In the genomic region with DNA sequence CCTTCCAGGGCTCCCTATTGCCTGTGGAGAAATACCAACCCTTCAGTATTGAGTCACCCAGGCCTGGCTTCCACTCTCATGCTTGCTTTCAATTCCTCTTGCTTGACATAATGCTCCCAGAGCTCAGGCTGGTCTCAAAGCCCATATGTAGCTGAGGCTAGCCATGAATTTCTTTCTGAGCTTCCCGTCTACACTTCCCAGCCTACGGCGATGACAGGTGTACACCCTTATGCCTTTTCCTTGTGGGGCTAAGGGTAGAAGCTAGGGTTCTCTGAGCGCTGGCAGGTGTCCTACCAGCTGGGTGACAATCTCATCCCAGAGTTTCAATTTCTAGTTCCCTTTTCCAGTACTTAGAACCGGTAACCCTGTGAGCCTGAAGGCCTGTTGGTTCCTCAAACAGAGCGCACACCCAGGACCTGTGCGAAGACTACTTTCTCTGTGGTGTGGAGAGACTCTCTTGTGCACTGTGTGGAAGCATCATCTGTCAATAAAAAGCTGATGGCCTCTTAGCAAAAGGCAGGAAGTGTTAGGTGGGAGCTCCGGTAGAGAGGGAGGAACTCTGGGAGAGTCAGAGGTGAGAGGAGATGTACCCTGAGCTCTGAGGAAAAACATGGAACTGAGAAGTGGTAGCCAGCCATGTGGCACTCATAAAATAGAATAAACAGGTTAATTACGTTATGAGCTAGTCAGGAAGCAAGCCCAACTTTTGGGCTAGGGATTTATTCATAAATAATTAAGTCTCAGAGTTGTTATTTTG, we compare ENCODE assay signal across 22 mouse cellular contexts. TPM values are rescaled to one million over a fixed set of nuclear protein-coding genes. Genes with fewer than 3 reads are reported as not detected.
DNase-seq lines count a peak whose midpoint lies in the region; ATAC-seq lines count a peak whose summit lies in the region.
"Had no signal": no experiment of that assay in that cellular context is flagged by ENCODE, and none has a peak within 500 bp of the region (broad histone marks: within the 10 kb centered on the region; RNA-seq: fewer than 3 reads in every experiment).

No protein-coding gene starts in this region.

- H3K9me3 ChIP-seq in heart, embryonic 13.5 days: no peaks in the 10 kb centered on the region
- no peaks in the 10 kb centered on the region for H3K9me3 ChIP-seq in liver, embryonic 15.5 days (replicated peaks)
- no peaks in the 10 kb centered on the region for H3K9me3 ChIP-seq in liver, embryonic 11.5 days (ENCODE audit: control insufficient read depth, low read length)
- no peaks in the 10 kb centered on the region for H3K9me3 ChIP-seq in midbrain, embryonic 14.5 days (ENCODE audit: control insufficient read depth, low read length)
- H3K9me3 ChIP-seq: embryonic facial prominence, embryonic 15.5 days; limb, embryonic 12.5 days; neural tube, embryonic 13.5 days had no signal

- H3K4me2 ChIP-seq in heart, embryonic 13.5 days: peak overlapping the region; percentile 16
- H3K4me2 ChIP-seq in liver, embryonic 15.5 days: no peak overlapping the region
- no peak overlapping the region for H3K4me2 ChIP-seq in liver, embryonic 11.5 days
- H3K4me2 ChIP-seq in midbrain, embryonic 14.5 days (ENCODE audit: low read length): no peak overlapping the region
- H3K4me2 ChIP-seq: embryonic facial prominence, embryonic 15.5 days; limb, embryonic 12.5 days; midbrain, embryonic 11.5 days; neural tube, embryonic 13.5 days had no signal

- peak overlapping the region; percentile 29; the same call in 1 of the 2 replicates for H3K9ac ChIP-seq in heart, embryonic 13.5 days
- H3K9ac ChIP-seq in liver, embryonic 15.5 days: no peak overlapping the region
- H3K9ac ChIP-seq in liver, embryonic 11.5 days (ENCODE audit: low read depth, low read length): no peak overlapping the region
- H3K9ac ChIP-seq in midbrain, embryonic 14.5 days (replicated peaks; ENCODE audit: low read length): no peak overlapping the region
- H3K9ac ChIP-seq: embryonic facial prominence, embryonic 15.5 days; forebrain, postnatal 0 days; limb, embryonic 12.5 days; neural tube, embryonic 13.5 days had no signal

- no peak for ATAC-seq in heart, embryonic 13.5 days (ENCODE audit: extremely low read depth, insufficient number of reproducible peaks, low FRiP score, low TSS enrichment)
- no peak for ATAC-seq in liver, embryonic 15.5 days (ENCODE audit: insufficient read depth)
- ATAC-seq in liver, embryonic 11.5 days (replicated peaks; ENCODE audit: low FRiP score): no peak
- peak; percentile 62 for ATAC-seq in common myeloid progenitor, adult 5-6 weeks (replicated peaks; ENCODE audit: low read depth, poor library complexity, severe bottlenecking)
- ATAC-seq in midbrain, embryonic 14.5 days (ENCODE audit: low FRiP score, low TSS enrichment): no peak
- ATAC-seq: forebrain, postnatal 0 days; hindbrain, embryonic 16.5 days had no signal

- H3K4me1 ChIP-seq in heart, embryonic 13.5 days: peaks cover 30% of the 10 kb centered on the region
- peaks cover 19% of the 10 kb centered on the region for H3K4me1 ChIP-seq in liver, embryonic 15.5 days (replicated peaks)
- peaks cover 4% of the 10 kb centered on the region for H3K4me1 ChIP-seq in liver, embryonic 11.5 days (replicated peaks; ENCODE audit: control insufficient read depth, insufficient read depth, low read length)
- H3K4me1 ChIP-seq in midbrain, embryonic 14.5 days (ENCODE audit: control insufficient read depth, insufficient read depth, low read length): peaks cover 5% of the 10 kb centered on the region; the same call in 1 of the 2 replicates

- no peaks in the 10 kb centered on the region for H3K27me3 ChIP-seq in heart, embryonic 13.5 days (replicated peaks)
- no peaks in the 10 kb centered on the region for H3K27me3 ChIP-seq in liver, embryonic 15.5 days
- no peaks in the 10 kb centered on the region for H3K27me3 ChIP-seq in liver, embryonic 11.5 days (replicated peaks; ENCODE audit: control insufficient read depth, insufficient read depth, low read length)
- no peaks in the 10 kb centered on the region for H3K27me3 ChIP-seq in midbrain, embryonic 14.5 days (ENCODE audit: control insufficient read depth, insufficient read depth, low read length)
- H3K27me3 ChIP-seq: embryonic facial prominence, embryonic 15.5 days; limb, embryonic 12.5 days; neural tube, embryonic 13.5 days; Patski had no signal

- no peak overlapping the region for H3K4me3 ChIP-seq in heart, embryonic 13.5 days
- H3K4me3 ChIP-seq in liver, embryonic 15.5 days (replicated peaks): no peak overlapping the region
- H3K4me3 ChIP-seq in liver, embryonic 11.5 days (ENCODE audit: low read depth, low read length): no peak overlapping the region
- no peak overlapping the region for H3K4me3 ChIP-seq in midbrain, embryonic 14.5 days (replicated peaks; ENCODE audit: low read depth, low read length)
- H3K4me3 ChIP-seq: embryonic facial prominence, embryonic 15.5 days; limb, embryonic 12.5 days; neural tube, embryonic 13.5 days had no signal

- 71% methylated on average over 9 of the region's 9 CpGs for WGBS in heart, embryonic 13.5 days
- 66% methylated on average over 9 of the region's 9 CpGs for WGBS in liver, embryonic 15.5 days (ENCODE audit: insufficient replicate concordance)
- 78% methylated on average over 9 of the region's 9 CpGs for WGBS in liver, embryonic 11.5 days
- WGBS in midbrain, embryonic 14.5 days: 93% methylated on average over 9 of the region's 9 CpGs

- peaks cover 63% of the 10 kb centered on the region for H3K36me3 ChIP-seq in heart, embryonic 13.5 days
- peaks cover 53% of the 10 kb centered on the region for H3K36me3 ChIP-seq in liver, embryonic 15.5 days (replicated peaks)
- H3K36me3 ChIP-seq in liver, embryonic 11.5 days (ENCODE audit: control insufficient read depth, insufficient read depth, low read length): peaks cover 8% of the 10 kb centered on the region; the same call in 1 of the 2 replicates
- H3K36me3 ChIP-seq in midbrain, embryonic 14.5 days (ENCODE audit: control insufficient read depth, insufficient read depth, low read length): peaks cover 58% of the 10 kb centered on the region

- DNase-seq in heart, postnatal 4 days: no peak
- no peak for DNase-seq in liver, embryonic 11.5 days (ENCODE audit: low spot score)
- peak; percentile 55 to 60 for DNase-seq in monocyte, adult 2 months (ENCODE audit: low read depth in 1 of 2, low spot score in 2 of 2)
- no peak for DNase-seq in midbrain, embryonic 14.5 days
- no peak for DNase-seq in lung, postnatal 4 days
- DNase-seq: adrenal gland, adult 8-10 months; cerebellum, adult 11-12 months; cerebellum, postnatal 14 days; embryo, embryonic 11 days; forebrain, postnatal 0 days; kidney, adult 11 months; lung, adult 2 months; thymus, postnatal 36 days had no signal

- H3K27ac ChIP-seq in heart, embryonic 13.5 days (replicated peaks): peak overlapping the region; percentile 87
- 0 out of 2 replicates have a peak overlapping the region, but pooled peaks have one; percentile 4 for H3K27ac ChIP-seq in liver, embryonic 15.5 days (replicated peaks)
- H3K27ac ChIP-seq in liver, embryonic 11.5 days (ENCODE audit: low read depth, low read length): no peak overlapping the region
- H3K27ac ChIP-seq in midbrain, embryonic 14.5 days (replicated peaks; ENCODE audit: low read depth, low read length): no peak overlapping the region
- H3K27ac ChIP-seq: embryonic facial prominence, embryonic 15.5 days; limb, embryonic 12.5 days; neural tube, embryonic 13.5 days had no signal

RNA-seq across cellular contexts. Expression of gene Tyk2, which starts 5.4 kb away (rescaled TPM):
- polyA plus RNA-seq in heart, embryonic 13.5 days (2015; fragmentation: Nextera tagmentation; extraction: Ambion mirVana): 13.7 and 14.0 TPM in 2 replicates
- 1 to 10 TPM; 7.7 to 8.2 TPM for total RNA-seq in heart, postnatal 4 days (2021)
- polyA plus RNA-seq in liver, embryonic 15.5 days (2015; fragmentation: Nextera tagmentation; extraction: Ambion mirVana): 7.4 and 8.8 TPM in 2 replicates
- polyA plus RNA-seq in liver, embryonic 11.5 days (2014; fragmentation: Nextera tagmentation; extraction: Ambion mirVana): 11.5 and 13.8 TPM in 2 replicates
- 11.8 and 13.8 TPM in 2 replicates for total RNA-seq in common myeloid progenitor, adult 5-6 weeks (2017)
- polyA plus RNA-seq in midbrain, embryonic 14.5 days (2014; fragmentation: Nextera tagmentation; extraction: Ambion mirVana): 7.4 and 8.5 TPM in 2 replicates

RNA-seq across cellular contexts. Expression of gene Cdc37, which starts 24.1 kb away (rescaled TPM):
- 222 and 230 TPM in 2 replicates for polyA plus RNA-seq in heart, embryonic 13.5 days (2015; fragmentation: Nextera tagmentation; extraction: Ambion mirVana)
- 100 to 1,000 TPM; 145 to 158 TPM for total RNA-seq in heart, postnatal 4 days (2021)
- 115 and 122 TPM in 2 replicates for polyA plus RNA-seq in liver, embryonic 15.5 days (2015; fragmentation: Nextera tagmentation; extraction: Ambion mirVana)
- 334 and 347 TPM in 2 replicates for polyA plus RNA-seq in liver, embryonic 11.5 days (2014; fragmentation: Nextera tagmentation; extraction: Ambion mirVana)
- 348 and 349 TPM in 2 replicates for total RNA-seq in common myeloid progenitor, adult 5-6 weeks (2017)
- 213 and 223 TPM in 2 replicates for polyA plus RNA-seq in midbrain, embryonic 14.5 days (2014; fragmentation: Nextera tagmentation; extraction: Ambion mirVana)

RNA-seq across cellular contexts. Expression of gene Raver1, which starts 33.9 kb away (rescaled TPM):
- 45.2 and 47.3 TPM in 2 replicates for polyA plus RNA-seq in heart, embryonic 13.5 days (2015; fragmentation: Nextera tagmentation; extraction: Ambion mirVana)
- 10 to 100 TPM; 44.4 to 48.9 TPM for total RNA-seq in heart, postnatal 4 days (2021)
- polyA plus RNA-seq in liver, embryonic 15.5 days (2015; fragmentation: Nextera tagmentation; extraction: Ambion mirVana): 21.7 and 23.4 TPM in 2 replicates
- 89.8 and 94.0 TPM in 2 replicates for polyA plus RNA-seq in liver, embryonic 11.5 days (2014; fragmentation: Nextera tagmentation; extraction: Ambion mirVana)
- 30.2 and 38.9 TPM in 2 replicates for total RNA-seq in common myeloid progenitor, adult 5-6 weeks (2017)
- 28.3 and 41.0 TPM in 2 replicates for polyA plus RNA-seq in midbrain, embryonic 14.5 days (2014; fragmentation: Nextera tagmentation; extraction: Ambion mirVana)

RNA-seq across cellular contexts. Expression of gene Gm38431, which starts 33.9 kb away (rescaled TPM):
- 1.6 and 1.7 TPM in 2 replicates for polyA plus RNA-seq in heart, embryonic 13.5 days (2015; fragmentation: Nextera tagmentation; extraction: Ambion mirVana)
- 1 to 10 TPM in 1 of 2 experiments, under 1 TPM in 1; 0.64 to 2.2 TPM for total RNA-seq in heart, postnatal 4 days (2021)
- 1.9 and 2.4 TPM in 2 replicates for polyA plus RNA-seq in liver, embryonic 15.5 days (2015; fragmentation: Nextera tagmentation; extraction: Ambion mirVana)
- 4.2 and 4.3 TPM in 2 replicates for polyA plus RNA-seq in liver, embryonic 11.5 days (2014; fragmentation: Nextera tagmentation; extraction: Ambion mirVana)
- 4.4 and 8.4 TPM in 2 replicates for total RNA-seq in common myeloid progenitor, adult 5-6 weeks (2017)
- 1.9 and 2.0 TPM in 2 replicates for polyA plus RNA-seq in midbrain, embryonic 14.5 days (2014; fragmentation: Nextera tagmentation; extraction: Ambion mirVana)

RNA-seq across cellular contexts. Expression of gene Pde4a, which starts 39.8 kb away (rescaled TPM):
- 9.5 and 11.3 TPM in 2 replicates for polyA plus RNA-seq in heart, embryonic 13.5 days (2015; fragmentation: Nextera tagmentation; extraction: Ambion mirVana)
- total RNA-seq in heart, postnatal 4 days (2021): 10 to 100 TPM; 18.7 to 21.1 TPM
- 1.7 and 1.8 TPM in 2 replicates for polyA plus RNA-seq in liver, embryonic 15.5 days (2015; fragmentation: Nextera tagmentation; extraction: Ambion mirVana)
- 5.3 and 5.4 TPM in 2 replicates for polyA plus RNA-seq in liver, embryonic 11.5 days (2014; fragmentation: Nextera tagmentation; extraction: Ambion mirVana)
- total RNA-seq in common myeloid progenitor, adult 5-6 weeks (2017): 5.4 and 10.9 TPM in 2 replicates
- 28.4 and 32.3 TPM in 2 replicates for polyA plus RNA-seq in midbrain, embryonic 14.5 days (2014; fragmentation: Nextera tagmentation; extraction: Ambion mirVana)

Comparison
In these comparisons a context has a peak if more than half of its experiments do, and no peak if none do; other contexts are left out.
1. H3K27ac ChIP-seq: peak in heart, embryonic 13.5 days (single experiment) and liver, embryonic 15.5 days (single experiment); none in liver, embryonic 11.5 days (single experiment) and midbrain, embryonic 14.5 days (single experiment).
2. DNase-seq: peak in monocyte, adult 2 months (2 of 2); none in heart, postnatal 4 days (single experiment), liver, embryonic 11.5 days (single experiment), midbrain, embryonic 14.5 days (single experiment) and lung, postnatal 4 days (0 of 2).